Mouse (Mus musculus): ENCODE data around the gene Ifngr2.

DNA sequence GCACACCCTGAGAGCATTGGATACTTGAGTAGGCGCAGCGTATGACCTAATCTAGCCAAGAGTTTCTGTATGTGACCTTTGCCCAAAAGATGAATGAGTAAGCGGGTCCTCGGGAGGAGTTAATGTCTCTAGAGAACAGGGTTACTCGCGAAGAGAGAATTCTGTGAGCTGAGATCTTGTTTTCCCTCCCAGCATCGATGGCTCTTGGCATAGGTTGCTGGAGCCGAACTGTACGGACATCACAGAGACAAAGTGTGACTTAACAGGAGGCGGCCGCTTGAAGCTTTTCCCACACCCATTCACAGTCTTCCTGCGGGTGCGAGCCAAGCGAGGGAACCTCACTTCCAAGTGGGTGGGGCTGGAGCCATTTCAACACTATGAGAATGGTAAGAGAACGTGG lies 10.8 kb downstream of the Ifngr2 start:
- no peak for TF ChIP-seq MAFK (IDR thresholded peaks at IDR 0.05; ENCODE audit: insufficient read depth, low read depth, low read length)
- TF ChIP-seq ZNF384 (IDR thresholded peaks at IDR 0.05; ENCODE audit: low read depth, low read length) = no peak

Measured in ES-E14 (cell line).